Mouse (Mus musculus) layer of hippocampus, postnatal 10 days (tissue): ENCODE data around the gene Gm47995. TPM values are rescaled to one million over a fixed set of nuclear protein-coding genes. Genes with fewer than 3 reads are reported as not detected.
"Not testable (repeated sequence)": the region's sequence is repeated elsewhere in the genome, so short reads cannot be mapped to it uniquely, and the experiment has no call there.

ENCODE experiments used
- DNase-seq, 2 experiments: peaks; one replicate each; pipeline ENCODE4 v3.0.0; 2021; ENCODE audit warnings: low spot score in 2 of 2
- long read RNA-seq: library from polyadenylated mRNA; stranded (forward); transcript quantifications from one replicate; pipeline ENCODE4 v2.0.0, GENCODE M21; 2023
- total RNA-seq, 2 experiments: library from RNA; stranded (reverse); gene quantifications; 2 replicates each; pipeline ENCODE4 v1.2.3; 2021

Gene Gm47995
- total RNA-seq: not detected
- long read RNA-seq: 0 reads

DNA sequence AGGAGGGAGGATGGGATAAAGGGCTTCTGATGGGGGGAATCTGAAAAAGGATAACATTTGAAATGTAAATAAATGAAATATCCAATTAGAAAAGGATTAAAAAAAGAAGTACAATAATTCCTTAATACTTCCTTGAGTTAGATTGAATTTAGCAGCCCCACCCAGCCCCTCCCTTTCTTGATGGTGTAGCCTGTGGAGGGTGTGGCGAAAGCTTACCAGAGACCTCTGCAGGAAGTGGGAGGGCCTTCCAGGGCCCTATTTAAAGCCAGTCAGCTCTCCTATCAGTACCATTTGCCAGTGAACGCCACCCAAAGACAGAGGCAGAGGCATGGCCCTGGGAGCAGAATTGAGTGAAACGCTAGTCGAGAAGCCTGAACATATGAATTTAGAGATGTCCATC, at the start of gene Gm47995:
Gene Gm47995, plus strand, starts transcription at position 329 of the 400 bp plus-strand sequence.
- DNase-seq: not testable (repeated sequence)

DNA sequence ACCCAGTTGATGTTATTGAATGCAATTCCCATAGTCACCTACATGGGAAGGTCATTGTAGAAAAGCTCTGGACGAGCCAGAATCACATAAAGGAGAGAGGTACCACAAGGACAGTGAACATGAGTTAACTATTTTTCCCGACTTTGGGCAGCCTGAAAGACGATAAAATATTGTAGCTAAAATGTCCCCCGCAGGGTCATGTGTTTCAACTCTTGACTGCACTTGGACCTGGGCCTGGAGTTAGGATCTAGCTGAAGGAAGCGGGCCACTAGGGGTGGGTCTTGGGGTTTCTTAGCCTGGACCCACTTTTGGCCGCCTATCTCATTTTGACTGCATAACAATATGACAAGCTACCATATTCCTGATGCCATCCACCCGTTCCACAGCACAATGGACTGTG, 48.0 kb upstream of the Gm47995 start:
- no peak for DNase-seq

DNA sequence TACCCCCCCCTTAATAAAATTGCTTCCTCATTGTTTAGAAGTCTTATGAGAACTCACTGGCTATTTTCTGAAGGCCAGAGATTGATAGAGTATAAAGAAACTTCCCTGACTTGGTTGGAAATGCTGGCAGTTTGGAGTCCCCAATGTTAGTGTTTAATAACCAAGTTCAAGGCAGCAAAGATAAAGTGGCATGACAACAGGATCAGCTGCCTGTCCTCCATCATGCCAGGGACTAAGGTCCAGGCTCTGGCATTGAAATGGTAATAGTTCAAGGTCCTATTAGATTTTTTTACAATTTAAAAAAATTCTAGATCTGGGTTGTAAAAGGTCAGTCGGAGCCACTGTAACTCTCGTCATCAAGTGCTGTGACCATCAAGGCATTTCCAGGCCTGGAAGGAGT, 47.2 kb upstream of the Gm47995 start:
- no peak for DNase-seq

DNA sequence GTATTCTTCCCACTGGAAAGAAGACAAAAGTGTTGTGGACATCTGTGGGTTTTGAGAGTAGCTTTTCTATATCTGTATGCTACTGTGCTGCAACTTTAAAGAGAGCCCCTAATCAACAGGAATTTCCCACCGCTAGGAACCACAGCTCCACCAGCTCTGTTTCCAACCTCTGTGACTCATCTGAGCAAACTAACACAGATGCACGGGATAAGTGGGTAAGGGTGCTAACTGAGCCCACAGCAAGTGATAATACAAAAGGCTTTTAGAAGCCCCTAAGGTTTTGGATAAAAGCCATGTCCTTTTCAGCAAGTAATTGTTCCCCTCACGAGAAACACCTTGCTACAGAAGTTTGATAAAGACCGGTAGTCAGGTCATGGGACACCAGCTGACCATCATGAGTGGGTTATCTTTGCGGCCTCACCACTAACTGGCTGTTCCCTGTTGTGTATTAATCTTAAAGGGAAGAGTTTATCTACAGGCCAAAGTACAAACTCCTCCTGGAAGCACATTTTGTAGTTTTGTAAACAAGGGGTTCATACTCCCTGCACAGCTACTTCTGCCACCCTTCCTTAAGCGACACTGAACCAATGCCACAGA, 45.1 kb upstream of the Gm47995 start:
- DNase-seq: no peak

DNA sequence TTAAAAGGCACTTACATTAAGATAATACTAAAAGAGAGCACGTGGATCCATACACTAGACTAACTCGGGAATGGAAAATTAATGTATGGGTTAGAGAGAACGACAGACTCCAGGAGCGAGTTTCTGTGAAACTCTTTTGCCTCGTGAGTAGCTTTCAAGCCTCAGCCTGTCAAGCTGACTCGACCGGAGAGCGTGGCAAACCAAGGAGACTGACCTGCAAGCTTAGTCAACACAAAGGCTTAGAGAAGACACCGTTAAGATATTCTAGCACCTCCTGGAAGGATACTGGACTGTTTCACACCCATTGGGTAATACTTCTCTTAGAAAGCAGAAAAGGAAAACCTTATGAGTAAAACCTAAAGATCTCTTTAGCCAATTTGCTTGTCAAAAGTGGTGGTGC, 44.1 kb upstream of the Gm47995 start:
- DNase-seq: not testable (repeated sequence)

DNA sequence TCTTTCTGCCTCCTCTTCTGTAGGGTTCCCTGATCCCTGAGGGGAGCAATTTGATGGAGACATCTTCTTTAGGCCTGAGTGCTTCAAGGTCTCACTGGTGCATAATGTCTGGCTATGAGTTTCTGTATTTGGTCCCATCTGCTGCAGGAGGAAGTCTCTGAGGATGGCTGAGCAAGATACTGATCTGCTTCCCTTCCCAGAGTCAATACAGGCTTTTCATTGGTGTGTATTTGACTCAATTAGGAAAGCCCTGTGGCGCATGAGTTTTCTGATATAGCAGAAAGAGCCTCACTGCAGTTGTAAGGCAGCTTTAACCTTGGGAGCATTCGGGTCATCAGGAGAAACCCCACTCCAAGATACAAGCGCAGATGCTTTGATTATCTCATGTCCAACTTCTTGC, 42.1 kb upstream of the Gm47995 start:
- no peak for DNase-seq

DNA sequence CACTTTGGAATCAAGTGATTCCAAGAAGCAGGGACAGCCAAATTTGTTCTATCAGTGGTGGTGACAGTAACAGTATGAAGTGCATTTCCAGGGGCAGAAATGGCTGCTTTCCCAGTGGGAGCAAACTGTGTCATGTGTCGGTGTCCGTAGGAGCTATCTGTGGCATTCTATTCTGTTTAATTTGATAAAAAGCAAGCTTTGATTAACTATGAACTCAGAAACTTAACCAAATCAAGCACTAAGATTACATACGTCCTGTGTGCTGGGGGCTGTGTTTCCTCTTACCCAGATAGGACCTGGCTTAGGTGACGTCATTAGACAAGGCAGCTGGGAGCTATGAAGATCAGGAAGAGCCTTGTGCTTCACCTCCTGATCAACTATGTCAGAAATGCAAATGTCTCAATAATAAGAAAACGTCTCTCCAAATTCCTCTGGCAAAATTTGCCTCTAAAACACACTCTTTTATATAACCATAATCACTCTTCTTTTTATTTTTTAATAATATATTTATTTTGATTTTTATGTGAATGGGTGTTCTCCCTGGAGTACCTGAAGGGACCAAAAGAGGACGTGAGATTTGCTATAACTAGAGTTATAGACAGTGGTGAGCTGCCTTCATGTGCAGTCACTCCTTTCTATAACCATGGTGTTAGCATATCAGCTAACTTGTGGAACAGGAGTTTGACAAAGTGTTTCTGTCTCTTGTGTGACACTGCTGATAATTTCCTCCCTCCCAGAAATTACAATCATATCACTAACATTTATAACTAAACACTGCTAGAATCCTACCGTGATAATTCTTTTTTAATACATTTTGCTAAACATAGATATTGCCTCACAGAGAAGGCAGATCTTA, 41.2 kb upstream of the Gm47995 start:
- no peak for DNase-seq

DNA sequence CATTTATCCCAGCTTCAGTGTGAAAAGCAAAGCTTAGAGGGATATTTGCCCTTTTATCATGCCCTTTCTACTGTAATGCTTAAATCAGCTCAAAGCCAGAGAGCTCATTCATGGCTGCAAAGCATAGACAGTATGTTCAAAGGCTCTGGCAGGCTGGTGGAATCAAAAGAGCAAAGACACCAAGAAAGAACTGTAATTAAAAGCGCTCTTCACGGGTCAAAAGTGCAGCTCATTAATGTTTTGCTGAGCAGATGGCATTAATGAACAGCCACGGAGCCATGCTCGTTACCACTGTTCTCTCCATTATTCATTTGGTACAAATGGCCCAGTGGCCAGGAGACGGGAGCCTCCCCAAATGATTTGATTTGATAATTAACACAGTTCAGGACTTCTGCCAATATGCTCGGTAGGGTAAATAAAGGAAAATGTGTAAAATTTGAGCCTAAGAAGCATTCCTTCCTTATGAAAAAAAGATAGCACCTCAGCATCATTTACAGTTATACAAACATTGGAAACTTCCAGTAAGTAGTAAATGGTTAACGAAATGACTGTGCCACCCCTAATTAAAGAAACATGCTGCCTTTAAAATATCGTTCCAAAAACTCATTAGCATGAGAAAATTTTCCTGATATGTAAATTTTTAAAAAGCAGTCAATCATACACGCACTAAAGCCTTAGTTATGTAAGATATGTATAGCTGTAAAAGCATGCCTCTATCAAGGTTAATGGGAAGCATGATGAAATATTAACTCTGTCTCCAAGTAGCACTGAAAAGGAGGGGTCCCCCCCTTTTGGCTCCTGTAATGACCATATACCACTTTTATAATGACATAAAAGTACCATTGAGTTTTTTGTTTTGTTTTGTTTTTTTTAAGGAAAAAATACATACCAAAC, 40.0 kb upstream of the Gm47995 start:
- DNase-seq: no peak

DNA sequence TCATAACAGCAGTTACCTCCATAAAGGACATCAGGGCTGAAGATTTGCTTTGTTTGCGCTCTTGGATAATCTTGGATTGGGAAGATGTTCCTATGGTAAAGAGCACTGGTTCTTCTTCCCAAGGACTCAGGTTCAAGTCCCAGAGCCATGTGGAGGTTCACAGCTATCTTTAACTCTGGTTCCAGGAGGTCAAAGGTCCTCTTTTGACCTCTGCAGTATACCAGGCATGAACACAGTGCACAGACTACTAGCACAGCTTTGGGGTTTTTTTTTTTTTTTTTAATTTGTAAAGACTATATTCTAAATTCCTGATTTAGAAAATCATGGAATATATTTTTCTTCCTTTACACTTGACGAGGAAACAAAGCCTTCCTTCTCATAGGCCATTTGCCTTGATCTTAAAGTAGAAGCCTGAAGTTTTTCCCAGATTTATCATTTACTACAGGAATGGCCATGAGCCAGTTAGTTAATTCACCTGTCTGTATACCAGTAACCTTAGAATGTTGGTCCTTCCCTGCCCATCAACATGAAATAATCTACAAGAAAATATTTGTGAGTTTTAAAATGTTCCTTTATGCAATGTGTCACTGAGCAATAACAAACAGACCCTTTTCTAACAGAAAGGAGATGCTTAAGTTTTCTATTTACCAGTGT, 39.3 kb upstream of the Gm47995 start:
- DNase-seq: no peak

DNA sequence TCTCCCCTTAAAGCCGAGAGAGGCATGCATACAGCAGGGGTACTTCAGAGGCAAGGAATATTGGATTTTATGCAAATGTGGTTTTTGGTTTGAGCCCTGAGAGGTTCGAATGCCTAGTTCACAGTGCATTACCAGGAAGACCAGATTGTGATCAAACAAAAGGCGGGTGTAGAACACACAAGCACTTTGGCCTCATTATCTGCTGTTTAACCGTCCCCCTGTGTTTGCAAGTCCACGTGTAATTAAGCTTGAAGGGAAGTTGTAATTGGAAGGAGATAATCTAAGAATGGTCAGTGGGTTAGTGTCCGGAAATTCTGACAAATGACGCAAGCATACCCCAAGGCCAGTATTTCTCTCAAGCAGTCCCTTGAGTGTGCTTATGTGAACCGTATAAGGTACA, 32.2 kb upstream of the Gm47995 start:
- DNase-seq: no peak

DNA sequence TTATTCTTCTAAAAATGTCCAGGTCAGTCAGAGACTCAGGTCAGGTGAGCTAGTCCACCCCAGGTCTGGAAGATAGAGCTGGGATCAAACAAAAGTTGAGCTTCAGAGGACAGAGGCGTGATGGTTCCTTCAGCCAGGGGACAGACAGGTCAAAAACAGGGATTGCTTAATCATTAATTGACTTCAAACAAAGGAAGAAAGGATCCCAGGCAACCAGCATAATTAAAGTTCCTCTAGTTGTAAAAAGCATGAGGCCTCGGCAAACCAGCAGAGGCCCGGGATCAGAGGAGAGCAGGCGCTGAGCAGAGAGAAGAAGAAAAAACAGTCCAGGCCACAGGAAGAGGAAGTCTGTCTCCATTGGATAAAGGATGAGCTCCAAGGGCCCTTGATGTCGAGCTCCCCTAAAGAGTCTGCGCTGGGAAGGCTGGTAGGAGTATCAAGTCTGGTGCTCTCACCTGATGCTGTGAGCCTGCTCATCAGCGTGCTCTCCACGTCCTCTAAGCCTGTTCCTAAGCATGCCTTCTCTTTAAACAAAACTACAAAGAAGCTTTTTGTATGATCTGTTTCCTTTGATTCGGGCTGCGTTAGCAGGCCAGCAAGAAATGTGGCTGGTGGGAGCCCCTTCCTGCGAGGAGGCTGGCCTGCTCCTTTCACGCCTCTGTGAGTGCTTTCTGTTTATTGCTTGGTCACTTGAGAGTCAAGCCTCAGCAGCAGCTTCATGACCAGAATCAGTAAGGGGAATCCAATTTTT, 30.8 kb upstream of the Gm47995 start:
- DNase-seq: peak; percentile 14 to 34

DNA sequence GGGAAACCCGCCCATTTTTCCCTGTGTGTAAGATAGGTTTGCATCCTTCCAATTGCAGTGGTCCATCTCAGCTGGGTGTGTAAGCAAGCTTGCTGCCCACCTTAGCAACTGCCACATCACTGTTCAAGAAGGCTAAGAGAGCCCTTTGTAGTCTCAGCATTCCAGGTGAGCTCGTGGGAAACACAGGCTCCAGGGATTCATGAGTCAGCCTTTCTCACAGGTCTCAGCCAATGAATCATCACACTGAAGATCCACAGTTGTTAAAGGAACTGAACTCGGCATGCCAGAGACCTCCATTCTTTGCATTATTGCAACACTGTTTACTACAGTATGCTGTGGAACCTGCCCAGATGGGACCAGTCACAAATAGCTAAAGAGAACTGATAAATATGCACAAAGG, 29.6 kb upstream of the Gm47995 start:
- no peak for DNase-seq

DNA sequence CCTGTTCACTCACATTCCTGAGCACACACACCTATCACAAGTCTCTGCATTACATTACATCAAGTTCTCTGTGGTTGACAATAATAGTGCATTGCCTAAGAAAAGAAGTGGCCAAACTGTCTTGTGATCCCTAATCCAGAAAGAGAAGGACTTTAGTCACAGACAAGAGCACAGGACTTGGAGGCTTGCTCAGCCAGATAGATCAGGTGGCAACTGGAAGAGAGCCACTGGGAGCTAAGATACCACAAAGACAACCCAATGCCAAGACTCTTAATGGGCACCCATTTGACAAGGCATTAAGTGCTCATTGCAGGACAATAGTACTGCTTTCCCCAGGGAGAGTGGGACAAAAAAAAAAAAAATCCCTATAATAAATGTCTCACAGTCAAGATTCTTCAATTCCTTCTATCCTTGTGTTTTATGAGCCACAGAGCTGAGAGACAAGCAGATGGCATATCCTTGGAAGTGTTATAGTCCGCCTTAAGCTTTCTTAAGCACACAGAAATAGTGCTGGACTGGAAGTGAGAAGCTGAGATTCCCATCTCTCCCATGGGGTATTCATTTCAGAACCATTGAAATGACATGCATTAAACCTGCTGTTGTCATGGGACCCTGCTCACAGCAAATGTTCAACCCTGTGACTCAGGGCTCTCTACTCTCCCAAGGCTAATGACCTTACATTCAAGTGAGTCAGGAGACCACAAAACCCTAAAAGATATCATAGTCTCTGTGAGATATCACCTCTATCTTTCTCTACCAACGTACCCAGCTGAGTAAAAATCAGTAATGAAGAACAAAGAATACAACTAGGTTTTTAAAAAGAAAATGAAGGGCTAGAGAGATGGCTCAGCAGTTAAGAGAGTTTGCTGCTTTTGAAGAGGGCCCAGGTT, 26.4 kb upstream of the Gm47995 start:
- no peak for DNase-seq

DNA sequence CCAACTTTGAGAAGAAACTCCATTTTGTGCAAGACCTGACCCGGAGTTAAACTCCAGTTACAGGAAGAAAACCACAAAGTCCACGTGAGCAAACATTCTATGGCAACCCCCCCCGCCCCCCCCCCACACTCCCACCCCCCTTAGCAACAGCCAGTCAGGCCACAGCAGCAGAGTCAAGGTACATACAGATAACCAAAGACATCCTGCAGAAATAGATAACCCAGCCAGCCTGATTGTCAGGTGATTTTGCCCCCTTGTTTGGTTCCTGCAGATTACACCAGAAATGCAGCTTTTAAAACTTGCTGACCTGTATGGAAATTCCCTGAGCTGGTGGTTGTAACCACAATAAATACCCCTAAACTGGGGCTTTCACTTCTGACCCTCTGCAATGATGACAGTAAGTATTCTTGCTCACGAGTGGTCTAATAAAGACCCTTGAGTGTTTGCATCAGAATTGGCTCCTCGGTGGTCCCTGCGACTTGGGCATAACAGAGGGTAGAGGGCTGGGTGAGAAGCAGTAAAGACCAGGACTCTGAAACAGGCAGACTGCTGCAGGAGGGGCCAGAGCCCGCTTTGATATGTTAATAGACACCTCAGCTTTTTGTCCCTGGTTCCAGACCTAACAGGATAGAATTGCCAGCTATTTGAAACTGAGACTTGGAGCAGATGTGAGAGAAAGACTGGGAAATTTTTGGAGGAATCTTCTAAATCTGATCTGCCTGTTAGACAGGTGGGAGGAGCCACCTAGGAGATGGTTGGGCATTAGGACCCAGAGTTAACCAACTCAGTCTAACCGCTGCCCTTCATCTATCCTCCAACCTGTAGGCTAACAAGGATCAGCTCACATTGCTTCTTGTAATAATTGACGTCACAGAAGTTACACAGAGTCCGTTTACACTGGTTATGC, 21.0 kb upstream of the Gm47995 start:
- no peak for DNase-seq

DNA sequence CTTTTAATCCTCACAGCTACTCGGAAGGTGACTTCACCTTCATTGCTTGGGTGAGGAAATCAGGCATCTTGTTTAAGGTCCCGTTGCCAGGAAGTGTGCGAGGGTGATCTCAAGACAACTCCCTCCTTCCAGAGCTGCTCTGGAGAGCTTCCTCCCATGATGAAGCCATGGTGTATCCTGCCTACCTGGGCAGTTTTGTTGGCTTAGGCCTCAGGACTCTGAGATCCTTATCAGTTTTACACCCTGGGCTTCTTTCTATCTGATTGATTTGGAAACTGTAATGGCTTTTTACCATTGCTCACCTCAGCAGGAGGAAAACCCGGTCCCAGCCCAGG, 20.3 kb upstream of the Gm47995 start:
- no peak for DNase-seq

DNA sequence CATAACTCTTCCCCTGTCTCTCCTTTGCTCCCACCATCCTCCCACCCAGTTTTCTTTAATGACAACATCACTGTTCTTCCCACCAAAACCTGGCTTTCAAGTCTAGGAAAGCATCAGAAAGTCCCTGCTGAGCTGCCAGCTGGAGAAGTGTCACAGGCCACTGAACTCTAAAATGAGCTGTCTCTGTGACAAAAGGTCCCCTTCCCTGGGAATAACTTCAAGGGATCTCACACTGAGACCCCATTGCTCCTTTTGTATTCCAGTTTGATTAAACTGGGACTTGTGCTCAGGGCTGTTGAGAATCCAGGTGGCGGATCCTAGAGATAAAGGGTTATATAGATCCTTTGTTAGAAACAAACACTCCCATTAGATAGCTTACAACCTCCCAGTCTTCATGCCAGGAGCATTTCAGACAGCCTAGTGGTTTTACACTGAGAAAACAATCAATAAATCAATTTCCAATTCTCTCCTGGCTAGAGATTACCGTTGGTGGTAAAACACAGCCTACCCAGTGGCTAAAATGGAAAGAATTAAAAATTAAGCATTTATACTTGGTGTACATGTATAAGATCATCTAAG, 19.7 kb upstream of the Gm47995 start:
- no peak for DNase-seq

DNA sequence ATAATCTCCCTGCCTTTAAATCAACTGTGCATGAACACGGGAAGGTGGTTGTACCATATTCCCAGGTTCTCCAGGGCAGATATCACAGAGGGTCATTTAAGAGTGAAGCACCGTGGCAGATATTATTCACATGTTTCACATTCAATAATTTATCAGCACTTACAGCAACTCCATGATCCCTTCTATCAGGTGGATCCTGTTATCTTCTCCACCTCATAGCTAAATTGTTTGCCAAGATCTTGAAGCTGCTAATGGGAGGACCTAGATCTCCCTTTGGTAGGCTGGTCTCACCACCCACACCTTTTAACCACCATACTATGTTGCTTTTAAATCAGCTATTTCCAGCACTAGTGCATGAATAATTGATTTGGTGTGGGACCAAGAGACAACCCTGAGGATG, 18.1 kb upstream of the Gm47995 start:
- DNase-seq: no peak

DNA sequence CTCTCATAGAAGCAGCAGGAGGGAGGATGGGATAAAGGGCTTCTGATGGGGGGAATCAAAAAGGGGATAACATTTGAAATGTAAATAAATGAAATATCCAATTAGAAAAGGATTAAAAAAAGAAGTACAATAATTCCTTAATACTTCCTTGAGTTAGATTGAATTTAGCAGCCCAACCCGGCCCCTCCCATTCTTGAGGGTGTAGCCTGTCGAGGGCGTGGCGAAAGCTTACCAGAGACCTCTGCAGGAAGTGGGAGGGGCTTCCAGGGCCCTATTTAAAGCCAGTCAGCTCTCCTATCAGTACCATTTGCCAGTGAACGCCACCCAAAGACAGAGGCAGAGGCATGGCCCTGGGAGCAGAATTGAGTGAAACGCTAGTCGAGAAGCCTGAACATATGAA, 16.0 kb upstream of the Gm47995 start, which contains the start of gene Gm47985:
Gene Gm47985, plus strand, starts transcription at position 272 of the 400 bp plus-strand sequence.
- DNase-seq: not testable (repeated sequence)
